Mouse (Mus musculus): Measurements from ENCODE around the gene Ddx27.
A peak's percentile ranks its signal among the peaks of the same experiment; 100 is the strongest.

Ddx27 gene

DNA sequence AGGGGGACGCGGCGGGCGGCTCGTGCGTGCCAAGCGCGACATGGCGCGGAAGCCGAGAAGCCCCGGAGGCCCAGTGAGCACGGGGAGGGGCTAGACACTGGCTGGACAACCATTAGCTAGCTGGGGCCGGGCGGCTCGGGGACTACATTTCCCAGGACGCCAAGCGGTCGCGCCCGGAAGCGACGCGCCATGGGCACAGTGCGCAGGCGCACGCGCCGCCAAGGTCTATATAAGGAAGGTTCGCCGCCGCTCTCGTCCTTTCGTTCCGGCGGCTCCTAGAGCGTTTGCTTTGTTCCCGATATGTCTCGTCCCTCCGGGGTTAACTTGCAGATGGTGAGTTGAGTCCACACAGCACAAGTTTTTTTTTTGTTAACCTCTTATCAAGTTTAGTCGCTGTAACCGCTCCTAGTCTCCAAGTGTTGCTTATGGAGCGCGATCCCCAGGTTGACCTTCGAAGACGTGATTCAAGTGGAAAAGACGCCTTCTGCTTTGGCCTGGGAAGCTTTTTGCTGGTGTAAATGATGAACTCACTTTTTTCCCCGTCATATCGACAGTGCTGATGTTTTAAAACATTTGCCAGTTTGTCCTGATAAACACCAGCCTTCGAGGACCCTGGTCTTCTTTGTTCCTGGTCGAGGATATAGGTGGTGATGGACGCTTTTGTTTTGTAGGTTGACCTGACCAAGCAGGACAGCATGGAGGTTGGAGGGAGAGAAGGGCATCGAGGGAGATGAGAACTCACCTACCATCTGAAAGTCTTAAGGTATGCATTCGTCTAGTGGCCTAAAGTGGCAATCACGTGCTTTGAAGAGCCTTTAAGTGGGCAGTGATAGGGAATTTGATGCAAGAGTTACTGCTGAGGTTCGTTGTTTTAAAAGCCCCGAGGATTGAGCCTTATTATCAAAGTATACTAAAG is 48.2 kb downstream of the Ddx27 start, which contains the start of gene Znfx1:
TSS of gene Znfx1 (minus strand) at position 51 of the 916 bp plus-strand sequence.
- DNase-seq (ENCODE audit: low spot score), result peak; percentile 96

DNA sequence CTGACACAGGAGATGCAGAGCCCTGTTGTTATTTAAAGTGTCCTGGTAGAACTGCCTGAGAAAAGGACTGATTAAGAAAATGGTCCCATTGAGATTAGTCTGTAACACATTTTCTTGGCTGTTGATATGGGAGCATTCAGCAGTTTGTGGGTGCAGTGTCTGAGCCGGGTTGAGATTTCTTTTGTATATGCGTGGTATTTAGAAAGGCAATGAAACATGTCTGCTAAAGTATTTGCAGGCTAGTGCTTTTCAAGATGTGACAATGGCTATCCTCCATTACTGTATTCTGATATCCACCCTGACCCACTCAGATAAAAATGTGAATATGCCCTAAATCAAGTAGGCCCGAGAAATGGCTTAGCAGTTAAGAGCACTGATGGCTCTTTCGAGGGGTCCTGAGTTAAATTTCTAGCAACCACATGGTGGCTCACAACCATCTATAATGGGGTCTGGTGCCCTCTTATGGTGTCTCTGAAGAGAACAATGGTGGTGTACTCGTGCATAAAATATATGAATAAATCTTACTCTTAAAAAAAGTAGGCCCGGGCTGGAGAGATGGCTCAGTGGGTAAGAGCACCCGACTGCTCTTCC is 49.0 kb downstream of the Ddx27 start:
- DNase-seq (ENCODE audit: low spot score), result no peak

- DNase-seq (ENCODE audit: low spot score), result no peak
Observed at GRCm38 (mm10) chr2:167064601-167065295, 49.8 kb downstream of the Ddx27 start.

- no peak for DNase-seq (ENCODE audit: low spot score)
Observed at GRCm38 (mm10) chr2:167066031-167066430, 51.0 kb downstream of the Ddx27 start.

GRCm38 (mm10) chr2:167066528-167067516 is 51.8 kb downstream of the Ddx27 start:
- peak; percentile 61 for DNase-seq (ENCODE audit: low spot score)

DNA sequence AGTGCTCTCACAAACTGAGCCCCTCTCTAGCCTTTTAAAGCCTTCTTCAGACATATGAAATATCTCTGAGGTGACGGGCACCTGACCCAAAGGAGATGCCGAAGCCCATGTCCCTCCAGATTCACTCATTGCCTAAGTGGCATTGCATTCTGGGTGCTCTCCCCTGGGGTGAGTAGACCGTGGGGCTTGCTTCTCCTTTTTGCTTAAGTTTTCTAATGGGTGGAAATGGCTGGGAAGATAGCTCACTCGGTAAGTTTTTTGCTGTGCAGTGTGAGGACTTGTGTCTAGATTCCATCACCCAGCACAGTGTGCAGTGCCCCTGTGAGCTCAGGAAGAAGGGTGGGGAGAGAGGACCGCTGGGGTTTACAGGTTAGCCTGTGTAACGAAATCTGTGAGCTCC is 52.6 kb downstream of the Ddx27 start:
- DNase-seq (ENCODE audit: low spot score), result peak; percentile 39

GRCm38 (mm10) chr2:167070341-167070740 is 55.3 kb downstream of the Ddx27 start:
- no peak for DNase-seq (ENCODE audit: low spot score)

GRCm38 (mm10) chr2:167071266-167071640 is 56.3 kb downstream of the Ddx27 start:
- no peak for DNase-seq (ENCODE audit: low spot score)

DNA sequence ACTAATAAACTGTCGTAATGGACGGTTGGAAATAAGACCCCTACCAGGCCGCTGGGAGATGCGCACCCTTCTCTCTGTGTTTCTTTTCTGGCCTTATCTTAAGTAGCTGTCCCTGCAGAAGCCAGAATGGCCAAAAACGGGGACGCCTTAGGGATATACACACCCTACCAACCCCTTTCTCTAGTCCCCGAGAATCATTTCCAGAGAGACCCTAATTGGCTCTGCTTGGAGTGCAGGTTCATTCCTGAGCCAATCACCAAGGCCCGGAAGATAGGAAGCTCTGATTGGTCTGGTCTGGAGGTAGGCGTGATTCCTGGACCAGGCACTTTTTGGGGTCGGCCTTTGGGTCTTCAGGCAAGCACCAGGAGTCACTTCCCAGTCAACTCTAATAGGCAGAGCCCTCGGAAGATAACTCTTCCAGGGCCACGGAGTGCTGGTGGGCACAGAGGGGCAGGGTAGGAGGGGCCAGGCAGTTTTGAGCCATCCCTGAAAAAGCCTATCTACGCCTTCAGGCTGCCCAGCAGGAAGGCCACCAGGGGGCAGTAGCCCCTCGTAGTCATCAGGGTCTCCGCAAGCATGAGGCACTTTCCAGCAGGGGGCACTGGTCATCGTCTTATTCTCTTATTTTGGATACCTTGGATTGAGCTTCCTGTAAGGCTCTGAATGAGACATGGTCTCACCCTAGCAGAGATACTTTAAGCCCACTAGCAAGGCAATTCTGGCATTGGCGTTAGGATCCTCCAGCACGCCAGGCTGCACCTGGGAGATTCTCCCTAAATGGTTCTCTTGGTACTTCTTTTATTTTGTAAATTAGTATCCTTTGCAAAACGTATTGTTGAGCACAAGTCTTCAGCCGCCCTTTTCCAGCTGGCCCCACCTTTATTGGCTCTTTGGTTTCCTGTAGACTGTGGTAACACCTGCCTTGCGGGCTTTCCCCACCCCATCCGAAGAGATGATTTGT is 56.9 kb downstream of the Ddx27 start:
- peak; percentile 96 for DNase-seq (ENCODE audit: low spot score)

GRCm38 (mm10) chr2:167074587-167074986 is 59.6 kb downstream of the Ddx27 start:
- DNase-seq (ENCODE audit: low spot score), result no peak

DNA sequence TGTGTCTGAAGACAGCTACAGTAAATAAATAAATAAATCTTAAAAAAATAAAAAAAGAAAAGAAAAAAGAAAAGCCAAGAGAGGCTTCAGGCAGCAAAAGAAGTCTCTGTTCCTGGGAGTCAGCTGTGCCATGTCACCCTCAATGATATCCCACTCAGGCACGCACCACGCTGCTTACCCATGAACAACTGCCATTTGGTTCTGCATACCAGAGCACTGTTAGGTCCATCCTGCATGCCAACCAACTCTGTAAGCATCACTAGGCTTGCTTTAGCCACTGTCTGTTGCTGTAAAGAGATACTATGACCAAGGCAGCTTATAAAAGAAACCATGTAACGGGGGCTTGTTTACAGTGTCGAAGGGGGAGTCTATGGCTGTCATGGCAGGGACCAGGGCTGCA is 61.4 kb downstream of the Ddx27 start:
- DNase-seq (ENCODE audit: low spot score), result no peak

DNA sequence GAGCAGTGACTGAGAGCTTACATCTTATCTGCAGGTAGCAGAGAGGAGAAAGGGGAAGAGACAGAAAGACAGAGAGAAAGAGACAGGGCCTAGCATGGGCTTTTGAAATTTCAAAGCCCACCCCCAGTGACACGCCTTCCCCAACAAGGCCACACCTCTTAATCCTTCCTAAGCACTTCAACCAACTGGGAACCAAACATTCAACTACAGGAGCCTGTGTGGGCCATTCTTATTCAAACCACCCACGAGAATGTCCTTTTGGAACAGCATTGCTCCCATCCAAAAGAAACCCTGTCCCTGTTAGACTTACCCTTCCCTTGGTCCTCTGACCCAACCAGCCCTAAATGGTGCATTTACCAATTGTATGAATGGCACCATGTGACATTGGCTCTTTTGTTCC is 61.8 kb downstream of the Ddx27 start:
- DNase-seq (ENCODE audit: low spot score), result no peak

- no peak for DNase-seq (ENCODE audit: low spot score)
Observed at GRCm38 (mm10) chr2:167077199-167077962, 62.4 kb downstream of the Ddx27 start.

GRCm38 (mm10) chr2:167078486-167078885 is 63.5 kb downstream of the Ddx27 start:
- no peak for DNase-seq (ENCODE audit: low spot score)

DNA sequence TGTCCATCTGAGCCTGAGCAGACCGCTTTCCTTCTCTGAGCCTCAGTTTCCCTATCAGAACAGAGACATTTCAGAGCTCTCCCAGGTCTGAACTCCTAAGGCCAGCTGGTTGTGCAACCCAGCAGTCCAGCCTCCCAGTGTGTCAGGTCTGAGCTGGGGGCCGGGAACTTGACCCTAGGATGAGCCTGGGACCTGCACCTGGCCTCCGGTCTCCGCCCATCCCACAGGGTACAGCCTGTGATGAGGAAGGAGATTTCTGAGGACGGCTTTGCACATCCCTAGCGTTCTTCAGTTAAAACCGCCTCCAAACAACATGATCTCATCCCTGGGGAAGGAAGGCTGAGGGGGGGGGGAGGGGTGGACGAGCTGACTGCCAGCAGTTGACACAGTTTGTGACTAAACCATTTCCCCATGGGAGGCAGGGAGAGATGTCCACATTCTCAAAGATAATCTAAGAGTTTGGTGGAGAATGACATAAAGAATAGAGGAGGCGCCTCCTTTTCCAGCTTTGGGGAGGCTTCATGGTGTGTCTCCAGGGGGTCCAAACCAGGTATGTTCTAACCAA is 64.0 kb downstream of the Ddx27 start:
- no peak for DNase-seq (ENCODE audit: low spot score)

- no peak for DNase-seq (ENCODE audit: low spot score)
Observed at GRCm38 (mm10) chr2:167079535-167080257, 64.7 kb downstream of the Ddx27 start.

DNA sequence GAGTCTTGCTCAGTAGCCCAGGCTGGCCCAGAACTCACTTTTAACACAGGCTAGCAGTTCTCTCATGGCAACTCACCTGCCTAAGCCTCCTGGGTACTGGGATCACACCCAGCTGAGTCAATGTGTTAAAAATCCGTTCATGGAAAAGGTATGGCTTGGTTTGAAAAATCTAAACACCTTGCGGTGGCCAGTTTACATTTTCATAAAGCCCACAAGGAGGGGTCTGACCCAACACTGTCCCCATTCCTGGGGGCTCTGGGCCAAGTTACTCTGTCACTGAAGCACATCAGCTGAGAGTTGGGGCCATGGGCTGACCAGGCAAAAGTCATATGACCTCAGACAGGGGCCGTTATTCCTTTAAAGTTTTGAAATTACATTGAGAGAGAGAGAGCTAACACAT is 65.4 kb downstream of the Ddx27 start:
- no peak for DNase-seq (ENCODE audit: low spot score)

DNA sequence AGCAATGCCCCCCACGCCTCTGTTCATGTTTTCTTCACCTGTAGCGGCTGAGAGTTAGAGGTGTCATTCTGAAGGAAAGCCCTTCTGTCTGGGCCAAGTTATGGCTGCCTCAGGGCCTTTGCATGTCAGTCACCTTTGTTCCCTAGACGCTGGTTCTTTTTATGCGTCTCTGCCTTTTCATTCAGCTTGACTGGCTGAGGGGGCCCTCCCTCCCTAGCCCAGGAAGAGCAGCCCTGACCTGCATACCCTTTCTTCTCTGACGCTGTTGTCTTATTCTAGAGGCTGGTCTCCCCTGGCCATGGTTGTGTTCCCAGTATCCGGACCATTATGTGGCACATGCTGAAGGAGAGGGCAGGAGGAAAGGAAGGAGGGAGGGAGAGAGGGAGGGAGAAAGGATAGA is 66.1 kb downstream of the Ddx27 start:
- no peak for DNase-seq (ENCODE audit: low spot score)

DNA sequence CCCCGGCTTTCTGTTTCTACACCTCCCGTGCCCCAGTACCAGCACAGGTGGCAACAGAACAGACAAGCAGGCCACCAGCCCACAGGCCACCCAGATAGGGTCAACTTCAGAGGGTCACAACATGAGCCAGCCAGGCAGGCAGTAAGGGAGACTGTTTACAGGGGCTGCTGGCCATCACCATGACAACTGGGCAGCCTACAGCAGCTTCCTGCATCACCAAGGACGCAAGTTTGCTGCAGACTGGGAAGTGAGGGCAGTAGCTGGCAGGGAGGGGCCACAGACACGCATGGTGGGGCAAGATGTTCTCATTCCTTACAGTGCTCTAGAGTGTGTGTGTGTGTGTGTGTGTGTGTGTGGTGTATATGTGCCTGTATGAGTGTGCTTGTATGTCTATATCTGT is 66.6 kb downstream of the Ddx27 start:
- peak; percentile 71 for DNase-seq (ENCODE audit: low spot score)
